Comparison of ENCODE assay signal across 24 mouse cellular contexts in genomic region chr8:24378070-24378469, GRCm38 (mm10).
DNase-seq lines count a peak whose midpoint lies in the region; ATAC-seq and TF ChIP-seq lines count a peak whose summit lies in the region.
"Had no signal": no experiment of that assay in that cellular context is flagged by ENCODE, and none has a peak within 500 bp of the region (broad histone marks: within the 10 kb centered on the region; RNA-seq: fewer than 3 reads in every experiment).

No protein-coding gene starts in this region.

- no peaks in the 10 kb centered on the region for H3K36me3 ChIP-seq in midbrain, embryonic 11.5 days (ENCODE audit: control insufficient read depth, insufficient read depth, low read length)
- H3K36me3 ChIP-seq in midbrain, embryonic 16.5 days (ENCODE audit: control insufficient read depth, insufficient read depth, low read length), result no peaks in the 10 kb centered on the region
- H3K36me3 ChIP-seq: embryonic facial prominence, embryonic 10.5 days; embryonic facial prominence, embryonic 12.5 days; forebrain, embryonic 15.5 days; G1E had no signal

- H3K4me2 ChIP-seq in midbrain, embryonic 11.5 days, result no peak overlapping the region
- H3K4me2 ChIP-seq in midbrain, embryonic 16.5 days (ENCODE audit: low read length), result no peak overlapping the region
- H3K4me2 ChIP-seq: embryonic facial prominence, embryonic 12.5 days; forebrain, embryonic 13.5 days; forebrain, embryonic 15.5 days had no signal

- no peak overlapping the region for H3K27ac ChIP-seq in midbrain, embryonic 11.5 days (ENCODE audit: low read depth, low read length)
- no peak overlapping the region for H3K27ac ChIP-seq in midbrain, embryonic 16.5 days (ENCODE audit: low read length)
- H3K27ac ChIP-seq: embryonic facial prominence, embryonic 10.5 days; embryonic facial prominence, embryonic 12.5 days; forebrain, embryonic 13.5 days; forebrain, embryonic 15.5 days had no signal

- ATAC-seq in midbrain, embryonic 11.5 days (ENCODE audit: low FRiP score), result peak; percentile 52; the same call in 1 of the 2 replicates
- ATAC-seq in midbrain, embryonic 16.5 days, result no peak
- ATAC-seq: activated CD4-positive, CD25-positive, alpha-beta regulatory T cell, adult 4 months; CD4-positive, CD25-positive, alpha-beta regulatory T cell, adult 4 months; forebrain, embryonic 13.5 days; forebrain, embryonic 15.5 days; Patski had no signal

- TF ChIP-seq POLR2A in brain, embryonic 14.5 days (IDR thresholded peaks at IDR 0.05; ENCODE audit: borderline replicate concordance, extremely low read depth, insufficient read depth, insufficient read length, poor library complexity, severe bottlenecking), result no peak

- TF ChIP-seq CTCF in brain, embryonic 14.5 days (IDR thresholded peaks at IDR 0.05; ENCODE audit: borderline replicate concordance, extremely low read depth, insufficient read depth, insufficient read length), result no peak

- DNase-seq in heart, adult 11 months, result peak; percentile 62
- no peak for DNase-seq in heart, postnatal 14 days
- DNase-seq in midbrain, embryonic 11.5 days (ENCODE audit: low spot score, missing footprints), result no peak
- peak; percentile 18 for DNase-seq in brain, embryonic 14.5 days (ENCODE audit: low read depth)
- DNase-seq in retina, postnatal 1 day, result peak; percentile 72
- DNase-seq in thymus, postnatal 14 days, result no peak
- DNase-seq: adrenal gland, postnatal 10 days; adrenal gland, postnatal 25 days; B cell, adult 2 months; cerebellum, adult 11-12 months; cerebellum, adult 2 months; cerebellum, adult 9-10 months; cerebellum, postnatal 10 days; cerebellum, postnatal 25 days had no signal

- intact Hi-C loops in heart, postnatal 14 days (cut with DNase I), result no loop called here

- no peak overlapping the region for H3K9ac ChIP-seq in midbrain, embryonic 11.5 days (ENCODE audit: low read length)
- H3K9ac ChIP-seq in midbrain, embryonic 16.5 days (ENCODE audit: low read depth, low read length), result no peak overlapping the region
- H3K9ac ChIP-seq: embryonic facial prominence, embryonic 12.5 days; forebrain, embryonic 13.5 days; forebrain, embryonic 15.5 days had no signal

- H3K4me3 ChIP-seq in midbrain, embryonic 11.5 days (ENCODE audit: low read depth, low read length), result no peak overlapping the region
- no peak overlapping the region for H3K4me3 ChIP-seq in midbrain, embryonic 16.5 days (ENCODE audit: low read depth, low read length)
- H3K4me3 ChIP-seq: embryonic facial prominence, embryonic 10.5 days; embryonic facial prominence, embryonic 12.5 days; forebrain, embryonic 13.5 days; forebrain, embryonic 15.5 days had no signal

- no peaks in the 10 kb centered on the region for H3K4me1 ChIP-seq in midbrain, embryonic 11.5 days (ENCODE audit: control insufficient read depth, insufficient read depth, low read length)
- no peaks in the 10 kb centered on the region for H3K4me1 ChIP-seq in midbrain, embryonic 16.5 days (ENCODE audit: control insufficient read depth, insufficient read depth, low read length)
- H3K4me1 ChIP-seq: forebrain, embryonic 15.5 days had no signal

- H3K9me3 ChIP-seq in midbrain, embryonic 11.5 days (ENCODE audit: control insufficient read depth, low read length), result no peaks in the 10 kb centered on the region
- no peaks in the 10 kb centered on the region for H3K9me3 ChIP-seq in midbrain, embryonic 16.5 days (replicated peaks; ENCODE audit: control insufficient read depth, low read length, poor library complexity, severe bottlenecking)
- H3K9me3 ChIP-seq: embryonic facial prominence, embryonic 10.5 days; embryonic facial prominence, embryonic 12.5 days; forebrain, embryonic 15.5 days had no signal

- H3K27me3 ChIP-seq in midbrain, embryonic 11.5 days (ENCODE audit: control insufficient read depth, insufficient read depth, low read length), result no peaks in the 10 kb centered on the region
- no peaks in the 10 kb centered on the region for H3K27me3 ChIP-seq in midbrain, embryonic 16.5 days (ENCODE audit: control insufficient read depth, insufficient read depth, low read depth, low read length)
- H3K27me3 ChIP-seq: CH12.LX; embryonic facial prominence, embryonic 12.5 days; forebrain, embryonic 13.5 days; forebrain, embryonic 15.5 days; Patski had no signal

Comparison
In these comparisons a context has a peak if more than half of its experiments do, and no peak if none do; other contexts are left out.
1. DNase-seq: peak in heart, adult 11 months (single experiment), brain, embryonic 14.5 days (single experiment) and retina, postnatal 1 day (single experiment); none in heart, postnatal 14 days (0 of 2), midbrain, embryonic 11.5 days (single experiment) and thymus, postnatal 14 days (single experiment).